Mouse (Mus musculus): ENCODE data around the gene Rapgef1.

- no peak for TF ChIP-seq CTCF (IDR thresholded peaks at IDR 0.05; ENCODE audit: low read depth, low read length)
- TF ChIP-seq TAL1 (conservative IDR thresholded peaks at IDR 0.05; ENCODE audit: low read depth, low read length): no peak
- TF ChIP-seq POLR2AphosphoS5 (IDR thresholded peaks at IDR 0.05; ENCODE audit: insufficient replicate concordance, low read depth, low read length): no peak
- TF ChIP-seq GATA2 (IDR thresholded peaks at IDR 0.05; ENCODE audit: borderline replicate concordance, low read depth, low read length): no peak
- TF ChIP-seq GATA1 (IDR thresholded peaks at IDR 0.05; ENCODE audit: borderline replicate concordance, low read length): no peak
Measured at GRCm38 (mm10) chr2:29689495-29689894, 70.0 kb downstream of the Rapgef1 start.

Measured in G1E (cell line).